Mouse (Mus musculus) midbrain, embryonic 15.5 days (tissue): ENCODE data around the gene Fhad1. TPM values are rescaled to one million over a fixed set of nuclear protein-coding genes. Genes with fewer than 3 reads are reported as not detected.
A peak's percentile ranks its signal among the peaks of the same experiment; 100 is the strongest.

ENCODE experiments used
- ATAC-seq: fragments of 200-750 bp; cut with Nextera tagmentation; replicated peaks from 2 replicates; pipeline ENCODE4 v1.8.0; 2017; ENCODE audit warnings: moderate TSS enrichment
- H3K27ac ChIP-seq: fragments of 300-500 bp; sonication (generic); 2 replicates; pipeline ENCODE4 v1.5.1; 2015; ENCODE audit warnings: mild to moderate bottlenecking, inconsistent platforms
- H3K27me3 ChIP-seq: fragments of 300-500 bp; sonication (generic); replicated peaks from 2 replicates; pipeline ENCODE4 v1.6.1; 2015; ENCODE audit warnings: inconsistent platforms
- H3K36me3 ChIP-seq: fragments of 300-500 bp; sonication (generic); replicated peaks from 2 replicates; pipeline ENCODE4 v1.6.1; 2015; ENCODE audit warnings: inconsistent platforms
- H3K4me1 ChIP-seq: fragments of 300-500 bp; sonication (generic); 2 replicates; pipeline ENCODE4 v1.6.1; 2015; ENCODE audit warnings: inconsistent platforms
- H3K4me2 ChIP-seq: fragments of 300-500 bp; sonication (generic); 2 replicates; pipeline ENCODE4 v1.6.1; 2015; ENCODE audit warnings: inconsistent platforms, mild to moderate bottlenecking, moderate library complexity
- H3K4me3 ChIP-seq: fragments of 300-500 bp; sonication (generic); 2 replicates; pipeline ENCODE4 v1.5.1; 2015; ENCODE audit warnings: mild to moderate bottlenecking, inconsistent platforms
- H3K9ac ChIP-seq: fragments of 300-500 bp; sonication (generic); 2 replicates; pipeline ENCODE4 v1.6.1; 2015; ENCODE audit warnings: mild to moderate bottlenecking, inconsistent platforms
- H3K9me3 ChIP-seq: fragments of 300-500 bp; sonication (generic); 2 replicates; pipeline ENCODE4 v1.6.1; 2016; ENCODE audit warnings: inconsistent platforms
- WGBS: fragments of 180-500 bp; shearing (Covaris S2); methylation state at CpG from one replicate; pipeline ENCODE4 v1.1.7; 2015; ENCODE audit warnings: mixed read lengths; 5-methylcytosine and 5-hydroxymethylcytosine counted together
- polyA plus RNA-seq: library from polyadenylated mRNA; unstranded; fragments of >200 nt; fragmentation: Nextera tagmentation; extraction: Ambion mirVana; gene quantifications from 2 replicates; pipeline ENCODE4 v1.2.1, GENCODE M21; 2015

The Fhad1 gene
- polyA plus RNA-seq, 1 experiment from 2014 or later, result 4.2 TPM

DNA sequence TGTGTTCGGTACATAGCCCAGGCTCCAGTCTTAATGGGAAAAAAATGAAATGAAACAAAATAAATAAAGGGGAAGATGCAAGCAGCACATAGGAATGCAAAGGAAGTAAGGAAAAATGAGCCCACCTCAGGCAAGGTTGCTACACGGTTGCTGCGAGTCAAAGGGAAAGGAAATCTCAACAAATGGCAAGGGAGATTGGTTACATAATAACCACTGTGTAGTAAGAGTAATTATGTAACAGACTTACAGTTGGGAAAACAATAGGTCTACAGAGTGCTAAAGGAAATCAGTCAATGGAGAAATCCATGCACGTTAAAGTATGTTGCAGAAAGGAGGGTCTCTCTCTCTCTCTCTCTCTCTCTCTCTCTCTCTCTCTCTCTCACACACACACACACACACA lies 55.3 kb downstream of the Fhad1 start:
- Histone ChIP-seq H3K9ac (no peak overlapping the region), H3K4me1 (peaks cover 13% of the 10 kb centered on the region), H3K9me3 (no peaks in the 10 kb centered on the region), H3K4me2 (no peak overlapping the region), H3K27ac (no peak overlapping the region), H3K27me3 (no peaks in the 10 kb centered on the region), H3K4me3 (no peak overlapping the region), H3K36me3 (no peaks in the 10 kb centered on the region)
- no peak for ATAC-seq
- WGBS, result 70% methylated on average over 4 of the region's 4 CpGs

DNA sequence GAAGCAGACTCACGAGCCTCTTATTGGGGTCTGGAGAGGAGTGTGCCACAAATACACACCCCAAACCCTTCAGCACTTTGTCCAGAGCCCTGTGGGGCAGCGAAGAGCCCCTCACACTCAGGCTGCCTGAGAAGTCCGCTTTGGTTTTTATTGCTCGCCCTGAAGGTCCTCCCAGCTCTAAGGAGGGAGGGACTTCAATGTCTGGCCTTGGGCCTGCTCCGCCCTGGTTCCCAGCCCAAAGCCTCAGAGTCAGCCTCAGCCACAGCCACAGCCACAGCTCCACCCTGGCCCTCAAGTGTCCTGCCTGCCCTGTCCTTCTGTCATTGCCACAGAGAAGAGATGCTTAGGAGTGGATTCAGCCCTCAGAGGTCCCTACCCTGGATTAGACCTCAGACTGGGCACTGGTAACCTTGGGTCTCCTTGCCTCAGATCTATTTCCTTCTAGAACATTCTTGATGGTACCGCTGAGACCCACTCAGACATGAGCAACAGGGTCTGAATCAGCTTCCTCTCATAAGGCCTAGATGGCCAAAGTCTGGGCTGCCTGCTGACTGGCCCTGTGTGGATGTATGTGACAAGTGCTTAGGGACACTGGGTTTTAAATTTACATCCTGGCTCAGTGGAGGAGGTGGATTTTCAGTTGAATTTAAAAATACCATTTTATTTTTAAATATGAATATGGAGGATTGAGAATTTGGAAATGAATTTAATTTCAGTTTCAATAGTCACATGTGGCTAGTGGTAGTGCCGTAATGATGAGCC lies 56.1 kb downstream of the Fhad1 start:
- peak; percentile 58; the same call in 1 of the 2 replicates for ATAC-seq
- H3K4me2 ChIP-seq, result no peak overlapping the region
- 61% methylated on average over 6 of the region's 7 CpGs for WGBS

DNA sequence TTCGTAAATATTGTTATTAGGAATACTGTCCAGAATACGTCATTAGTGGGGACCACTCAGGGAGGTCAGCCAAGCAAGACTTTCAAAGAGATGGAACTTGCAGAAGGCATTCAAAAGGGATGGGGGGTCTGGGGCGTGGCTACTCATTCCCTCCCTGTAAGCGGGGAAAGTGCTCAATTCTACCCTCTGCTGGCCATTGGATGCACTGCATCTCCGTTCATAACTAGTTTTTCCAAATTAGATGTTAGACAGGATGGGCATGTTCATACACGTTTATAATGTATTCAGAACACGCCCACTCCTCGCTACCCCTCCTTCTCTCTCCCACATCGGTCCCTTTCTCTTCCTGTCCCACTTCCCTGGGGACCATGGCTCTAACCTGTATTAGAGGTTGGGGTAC lies 56.7 kb downstream of the Fhad1 start:
- Histone ChIP-seq H3K9me3 (no peaks in the 10 kb centered on the region), H3K27me3 (no peaks in the 10 kb centered on the region), H3K9ac (no peak overlapping the region), H3K4me3 (no peak overlapping the region), H3K4me2 (peak overlapping the region; percentile 27; the same call in 1 of the 2 replicates), H3K4me1 (peaks cover 13% of the 10 kb centered on the region), H3K27ac (no peak overlapping the region), H3K36me3 (no peaks in the 10 kb centered on the region)
- WGBS, result 6% methylated on average over 9 of the region's 9 CpGs
- ATAC-seq, result peak; percentile 67

More for the DNA sequence above, 56.1 kb downstream of the Fhad1 start:
- Histone ChIP-seq H3K4me3 (no peak overlapping the region), H3K4me1 (peaks cover 13% of the 10 kb centered on the region), H3K27ac (no peak overlapping the region), H3K36me3 (no peaks in the 10 kb centered on the region), H3K9ac (no peak overlapping the region), H3K9me3 (no peaks in the 10 kb centered on the region), H3K27me3 (no peaks in the 10 kb centered on the region)

DNA sequence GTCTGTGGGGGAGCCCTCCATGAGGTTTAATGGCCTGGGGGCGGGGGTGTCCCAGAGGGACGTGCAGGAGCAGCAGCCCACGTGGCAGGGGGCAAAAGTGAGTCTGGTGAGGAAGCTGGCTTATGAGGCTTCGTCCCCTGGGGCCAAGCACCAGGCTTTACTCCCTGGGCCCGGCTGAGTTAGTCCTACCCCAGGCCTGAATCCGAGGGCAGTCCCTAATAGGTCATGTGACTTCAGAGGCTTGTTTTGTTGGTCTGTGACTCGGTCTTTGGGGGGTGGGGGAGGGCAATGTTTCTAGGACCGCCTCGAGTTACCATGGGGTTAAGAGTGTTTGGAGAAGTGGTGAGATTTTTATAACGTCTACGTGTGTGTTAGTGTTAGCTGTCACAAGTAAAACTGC lies 57.1 kb downstream of the Fhad1 start:
- no peak overlapping the region for H3K4me3 ChIP-seq
- H3K27me3 ChIP-seq, result no peaks in the 10 kb centered on the region
- H3K9me3 ChIP-seq, result no peaks in the 10 kb centered on the region
- WGBS, result 34% methylated on average over 11 of the region's 11 CpGs
- ATAC-seq, result peak; percentile 43
- no peaks in the 10 kb centered on the region for H3K36me3 ChIP-seq
- peaks cover 13% of the 10 kb centered on the region for H3K4me1 ChIP-seq
- peak overlapping the region; percentile 27; the same call in 1 of the 2 replicates for H3K4me2 ChIP-seq
- no peak overlapping the region for H3K27ac ChIP-seq
- no peak overlapping the region for H3K9ac ChIP-seq

DNA sequence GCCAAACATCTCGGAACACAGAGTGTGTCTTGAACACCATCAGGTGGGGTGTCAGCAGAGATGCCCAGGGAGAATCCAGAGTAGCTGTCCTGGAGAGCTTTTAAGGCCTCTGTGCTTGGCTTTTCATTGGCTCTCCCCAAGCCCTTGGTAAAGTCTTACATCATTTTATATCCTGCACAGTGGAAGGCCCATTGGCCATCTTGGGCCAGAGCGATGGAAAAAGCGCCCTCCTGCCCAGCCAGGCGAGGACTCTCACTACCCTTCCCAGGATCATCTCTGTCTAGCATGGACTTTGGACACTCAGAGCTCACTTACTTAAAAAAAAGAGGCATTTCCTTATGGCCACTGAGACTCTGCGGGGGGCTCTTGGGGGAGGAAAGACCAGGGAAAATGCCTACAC lies 58.0 kb downstream of the Fhad1 start:
- WGBS, result 93% methylated on average over 5 of the region's 5 CpGs
- no peaks in the 10 kb centered on the region for H3K27me3 ChIP-seq
- no peaks in the 10 kb centered on the region for H3K36me3 ChIP-seq

DNA sequence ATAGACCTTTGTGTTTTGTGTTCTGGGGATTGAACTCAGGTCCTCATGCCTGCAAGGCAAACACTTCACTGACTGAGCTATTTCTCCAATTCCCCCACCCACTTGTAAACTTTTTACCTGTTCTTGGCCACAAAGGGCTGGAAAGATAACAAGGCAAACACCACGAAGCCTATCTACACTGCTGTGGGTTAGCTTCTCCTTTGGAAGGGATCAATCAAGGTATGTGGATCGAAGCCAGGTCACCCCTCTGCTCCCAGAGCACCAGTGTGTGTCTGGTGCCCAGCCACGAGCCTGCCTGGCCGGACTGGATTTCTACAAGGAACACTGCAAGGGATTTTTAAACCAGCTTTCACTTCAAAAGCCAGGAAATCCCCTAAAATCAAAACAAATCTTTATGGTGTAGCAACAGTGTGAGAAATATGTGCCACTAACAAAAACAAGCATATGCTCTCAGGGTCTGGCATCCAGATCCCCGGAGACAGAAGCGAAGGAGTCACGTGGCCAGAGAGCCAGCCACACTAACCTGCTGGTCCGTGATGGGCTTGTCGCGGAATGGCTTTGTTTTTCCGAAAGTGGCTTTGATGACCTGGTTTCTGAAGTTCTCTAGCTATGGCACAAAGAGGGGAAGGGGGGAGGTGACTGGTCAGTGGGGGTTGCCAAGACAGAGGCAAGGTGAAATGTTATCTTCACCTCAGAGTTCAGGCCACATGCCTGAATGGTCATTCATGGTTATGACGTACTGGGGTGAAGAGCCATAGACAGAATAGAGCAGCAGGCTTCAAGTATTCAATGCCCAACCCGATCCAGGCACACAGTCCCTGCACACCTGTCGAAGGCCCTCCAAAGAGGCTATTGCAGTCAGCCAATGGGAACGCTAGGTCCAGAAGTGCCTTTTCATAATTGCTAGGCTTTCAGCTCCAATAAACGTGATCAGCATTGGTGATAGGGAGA lies 59.8 kb downstream of the Fhad1 start:
- Histone ChIP-seq H3K4me2 (no peak overlapping the region), H3K9me3 (no peaks in the 10 kb centered on the region), H3K4me1 (peaks cover 16% of the 10 kb centered on the region), H3K4me3 (no peak overlapping the region), H3K27me3 (no peaks in the 10 kb centered on the region), H3K36me3 (no peaks in the 10 kb centered on the region), H3K9ac (no peak overlapping the region), H3K27ac (no peak overlapping the region)
- 70% methylated on average over 16 of the region's 16 CpGs for WGBS
- ATAC-seq, result no peak

More for the DNA sequence above, 58.0 kb downstream of the Fhad1 start:
- Histone ChIP-seq H3K4me3 (no peak overlapping the region), H3K27ac (no peak overlapping the region), H3K4me1 (peaks cover 16% of the 10 kb centered on the region), H3K4me2 (no peak overlapping the region), H3K9ac (no peak overlapping the region), H3K9me3 (no peaks in the 10 kb centered on the region)
- no peak for ATAC-seq

DNA sequence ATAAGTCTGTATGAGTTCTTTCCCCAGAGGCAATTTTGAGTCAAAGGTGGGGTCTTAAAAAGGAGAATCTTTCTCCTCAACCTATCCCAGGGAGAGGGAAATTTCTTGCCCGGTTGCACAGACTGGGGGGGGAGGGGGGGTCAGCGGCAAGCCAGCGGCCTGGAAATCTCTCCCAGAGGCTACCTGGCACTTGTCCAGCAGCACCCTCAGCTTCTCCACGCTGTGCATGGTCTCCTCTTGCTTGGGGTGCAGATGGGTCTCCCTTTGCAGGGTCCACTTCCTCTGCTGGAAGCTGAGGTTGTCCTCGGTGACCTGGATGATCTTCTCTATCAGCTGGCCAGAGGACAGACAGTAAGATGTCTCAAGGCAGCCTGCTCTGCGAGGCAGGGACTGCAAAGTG lies 61.0 kb downstream of the Fhad1 start:
- Histone ChIP-seq H3K27ac (no peak overlapping the region), H3K4me3 (no peak overlapping the region), H3K4me2 (no peak overlapping the region), H3K9me3 (no peaks in the 10 kb centered on the region), H3K36me3 (no peaks in the 10 kb centered on the region), H3K4me1 (peaks cover 16% of the 10 kb centered on the region), H3K27me3 (no peaks in the 10 kb centered on the region), H3K9ac (no peak overlapping the region)
- no peak for ATAC-seq
- WGBS, result 64% methylated on average over 6 of the region's 6 CpGs

DNA sequence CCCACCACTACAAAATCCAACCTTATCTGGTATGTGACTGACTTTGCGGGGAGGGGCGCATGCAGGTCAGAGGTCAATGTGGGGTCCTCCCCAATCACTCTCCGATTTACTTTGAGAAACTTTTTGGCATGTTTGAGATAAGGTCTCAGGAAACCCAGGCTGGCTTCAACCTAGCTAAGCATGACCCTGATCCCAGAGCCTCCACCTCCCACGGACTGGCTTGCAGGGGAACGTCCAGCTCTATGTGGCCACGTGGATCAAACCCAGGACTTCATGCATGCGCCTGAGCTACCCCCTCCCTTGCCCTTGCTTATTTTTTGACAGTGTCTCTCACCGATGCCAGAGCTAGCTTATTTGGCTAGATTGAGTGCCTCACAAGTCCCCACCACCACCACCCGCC lies 61.6 kb downstream of the Fhad1 start:
- peaks cover 11% of the 10 kb centered on the region for H3K4me1 ChIP-seq
- no peak overlapping the region for H3K4me3 ChIP-seq
- H3K9ac ChIP-seq, result no peak overlapping the region
- no peaks in the 10 kb centered on the region for H3K36me3 ChIP-seq
- ATAC-seq, result no peak
- H3K4me2 ChIP-seq, result no peak overlapping the region
- H3K9me3 ChIP-seq, result no peaks in the 10 kb centered on the region
- H3K27ac ChIP-seq, result no peak overlapping the region
- WGBS, result 75% methylated on average over 9 of the region's 9 CpGs
- H3K27me3 ChIP-seq, result no peaks in the 10 kb centered on the region

DNA sequence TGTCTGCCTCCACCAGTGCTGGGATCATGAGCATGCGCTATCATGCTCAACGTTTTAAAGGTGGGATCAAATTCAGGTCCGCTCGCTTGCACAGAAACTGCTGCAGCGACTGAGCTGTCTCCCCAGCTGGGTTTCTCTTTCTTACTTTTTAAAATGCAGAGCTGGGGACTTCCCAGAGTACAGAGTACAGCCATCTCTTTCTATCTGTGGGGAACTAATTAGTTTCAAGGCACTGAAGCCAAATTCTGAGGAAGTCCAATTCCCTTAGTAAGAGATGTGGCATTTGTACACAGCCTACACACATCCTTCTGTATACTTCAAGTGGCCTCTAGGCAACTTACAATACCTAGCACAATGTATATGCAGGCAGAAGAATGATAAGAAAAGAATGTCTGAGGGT lies 62.1 kb downstream of the Fhad1 start:
- H3K9me3 ChIP-seq, result no peaks in the 10 kb centered on the region
- H3K4me3 ChIP-seq, result no peak overlapping the region
- no peaks in the 10 kb centered on the region for H3K27me3 ChIP-seq
- peaks cover 6% of the 10 kb centered on the region; the same call in 1 of the 2 replicates for H3K4me1 ChIP-seq
- ATAC-seq, result no peak
- WGBS, result 67% methylated on average over 5 of the region's 5 CpGs
- H3K27ac ChIP-seq, result peak overlapping the region; percentile 20; the same call in 1 of the 2 replicates
- no peak overlapping the region for H3K9ac ChIP-seq
- no peaks in the 10 kb centered on the region for H3K36me3 ChIP-seq
- H3K4me2 ChIP-seq, result no peak overlapping the region

DNA sequence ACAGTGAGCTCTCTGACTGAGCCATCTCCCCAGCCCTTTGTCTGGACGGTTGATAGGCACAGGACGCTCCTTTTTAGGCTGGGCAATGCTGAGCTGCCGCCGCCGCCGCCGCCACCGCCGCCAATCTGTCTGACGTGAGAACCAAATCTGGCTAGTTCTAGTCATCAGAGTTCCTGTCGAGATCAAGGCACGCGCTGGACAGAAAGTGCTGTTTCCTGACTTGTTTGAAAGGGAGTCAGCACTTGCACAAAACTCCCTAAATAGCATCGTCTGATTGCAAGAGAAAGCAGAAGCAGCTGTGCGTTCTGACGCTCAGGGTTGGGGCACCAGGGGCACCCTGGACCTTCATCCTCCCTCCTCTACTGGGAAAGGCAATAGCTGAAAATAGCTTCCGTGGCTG lies 62.8 kb downstream of the Fhad1 start:
- 73% methylated on average over 17 of the region's 17 CpGs for WGBS
- 0 out of 2 replicates have a peak, but pooled peaks cover 3% of the 10 kb centered on the region for H3K4me1 ChIP-seq
- H3K4me2 ChIP-seq, result no peak overlapping the region
- H3K4me3 ChIP-seq, result no peak overlapping the region
- no peak for ATAC-seq
- no peaks in the 10 kb centered on the region for H3K27me3 ChIP-seq
- H3K27ac ChIP-seq, result no peak overlapping the region
- no peaks in the 10 kb centered on the region for H3K9me3 ChIP-seq
- H3K36me3 ChIP-seq, result no peaks in the 10 kb centered on the region
- no peak overlapping the region for H3K9ac ChIP-seq

DNA sequence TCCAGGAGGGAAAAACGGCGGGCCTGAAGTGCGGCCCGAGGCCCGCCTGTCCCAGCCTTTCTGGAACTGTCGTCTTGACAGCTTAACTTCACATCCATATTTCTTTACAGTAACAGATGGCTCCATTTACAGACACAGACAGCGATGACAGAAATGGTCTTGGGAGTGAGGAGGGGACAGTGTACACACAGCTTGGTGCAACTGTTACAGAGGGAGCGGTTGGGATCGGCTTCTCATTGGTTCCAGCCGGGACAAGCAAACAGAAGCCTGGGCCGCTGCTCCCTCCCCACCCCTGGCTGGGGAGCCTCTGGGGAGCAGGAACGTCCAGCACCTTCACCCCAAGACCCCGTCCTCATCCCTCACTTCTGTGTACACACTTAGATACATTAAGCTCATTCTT lies 65.4 kb downstream of the Fhad1 start:
- Histone ChIP-seq H3K27ac (no peak overlapping the region), H3K4me3 (no peak overlapping the region), H3K9me3 (no peaks in the 10 kb centered on the region), H3K27me3 (no peaks in the 10 kb centered on the region), H3K9ac (no peak overlapping the region), H3K36me3 (no peaks in the 10 kb centered on the region), H3K4me1 (0 out of 2 replicates have a peak, but pooled peaks cover 3% of the 10 kb centered on the region), H3K4me2 (no peak overlapping the region)
- ATAC-seq, result no peak
- 70% methylated on average over 13 of the region's 13 CpGs for WGBS

DNA sequence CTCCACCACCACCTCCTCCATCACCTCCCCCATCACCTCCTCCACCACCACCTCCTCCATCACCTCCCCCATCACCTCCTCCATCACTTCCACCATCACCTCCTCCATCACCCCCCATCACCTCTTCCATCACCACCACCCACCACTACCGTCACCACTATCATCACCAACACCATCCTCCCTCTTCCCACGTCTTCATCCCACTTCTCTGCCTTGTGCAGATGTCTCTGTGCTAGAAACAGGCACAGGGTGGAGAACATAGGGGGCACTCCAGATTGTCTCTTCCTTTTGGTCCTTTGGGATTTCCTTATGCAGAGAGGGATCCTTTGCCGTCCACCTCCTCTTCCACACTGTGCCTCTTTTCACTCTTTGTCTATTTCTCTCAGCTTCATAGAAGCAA lies 66.1 kb downstream of the Fhad1 start:
- ATAC-seq, result no peak
- no peak overlapping the region for H3K4me2 ChIP-seq

More for the DNA sequence above, 66.1 kb downstream of the Fhad1 start:
- Histone ChIP-seq H3K9ac (no peak overlapping the region), H3K27ac (no peak overlapping the region), H3K4me3 (no peak overlapping the region), H3K27me3 (no peaks in the 10 kb centered on the region), H3K36me3 (no peaks in the 10 kb centered on the region), H3K4me1 (0 out of 2 replicates have a peak, but pooled peaks cover 3% of the 10 kb centered on the region), H3K9me3 (no peaks in the 10 kb centered on the region)
- 88% methylated on average over 3 of the region's 3 CpGs for WGBS
